Mouse (Mus musculus): ENCODE data around the gene Ano1. TPM values are rescaled to one million over a fixed set of nuclear protein-coding genes. Genes with fewer than 3 reads are reported as not detected.

Ano1 gene
- polyA plus RNA-seq, 1 experiment from 2014 or later, result 9.7 TPM

DNA sequence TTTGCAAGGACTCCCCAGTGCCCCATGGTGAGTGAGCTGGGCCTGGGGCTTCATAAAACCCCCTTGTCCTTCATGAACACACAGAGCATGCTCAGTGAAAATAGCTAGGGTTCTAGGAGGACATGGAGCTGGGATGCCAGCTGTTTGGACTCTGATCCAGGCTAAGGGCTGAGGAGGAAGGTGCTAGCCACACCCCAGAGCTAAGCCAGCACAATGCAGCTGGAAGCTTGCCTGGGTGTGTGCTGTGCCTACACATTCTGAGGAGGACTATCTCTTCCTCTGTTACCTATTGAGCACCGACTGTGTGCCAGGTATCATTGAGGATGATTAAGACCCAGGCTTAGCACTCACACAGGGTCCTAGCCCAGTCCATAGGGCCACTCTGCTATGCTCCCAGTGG is 30.6 kb upstream of the Ano1 start:
- no peak overlapping the region for H3K9ac ChIP-seq
- 84% methylated on average over 1 of the region's 1 CpGs for WGBS
- H3K9me3 ChIP-seq, result no peaks in the 10 kb centered on the region
- ATAC-seq (ENCODE audit: insufficient number of reproducible peaks, low FRiP score, low TSS enrichment, low read depth), result no peak
- no peak overlapping the region for H3K4me2 ChIP-seq
- no peak overlapping the region for H3K27ac ChIP-seq
- no peaks in the 10 kb centered on the region for H3K36me3 ChIP-seq
- no peaks in the 10 kb centered on the region for H3K4me1 ChIP-seq
- H3K4me3 ChIP-seq, result no peak overlapping the region
- 0 out of 2 replicates have a peak, but pooled peaks cover 3% of the 10 kb centered on the region for H3K27me3 ChIP-seq

DNA sequence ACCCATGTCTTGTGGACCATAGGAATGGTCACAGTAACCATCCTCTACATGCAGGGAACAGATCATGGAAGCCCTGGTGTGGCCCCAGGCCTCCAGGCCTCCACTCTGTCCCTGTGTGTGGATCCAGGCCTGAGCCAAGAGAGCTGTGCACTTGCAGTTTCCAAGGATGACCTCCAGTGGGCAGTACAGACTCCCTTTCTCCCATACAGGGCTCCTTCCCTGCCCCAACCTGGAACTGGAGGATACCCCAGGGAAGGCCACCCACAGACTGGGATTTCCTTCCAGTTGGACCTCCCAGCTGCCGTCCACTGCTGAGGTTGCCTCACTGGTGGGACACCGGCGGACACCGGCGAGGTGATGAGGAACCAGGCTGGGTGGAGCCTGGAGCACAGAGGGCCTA is 29.6 kb upstream of the Ano1 start:
- Histone ChIP-seq H3K4me3 (no peak overlapping the region), H3K27me3 (no peaks in the 10 kb centered on the region), H3K36me3 (no peaks in the 10 kb centered on the region), H3K27ac (no peak overlapping the region), H3K9me3 (no peaks in the 10 kb centered on the region), H3K4me2 (no peak overlapping the region), H3K9ac (no peak overlapping the region), H3K4me1 (no peaks in the 10 kb centered on the region)
- no peak for ATAC-seq (ENCODE audit: insufficient number of reproducible peaks, low FRiP score, low TSS enrichment, low read depth)
- 45% methylated on average over 5 of the region's 5 CpGs for WGBS

DNA sequence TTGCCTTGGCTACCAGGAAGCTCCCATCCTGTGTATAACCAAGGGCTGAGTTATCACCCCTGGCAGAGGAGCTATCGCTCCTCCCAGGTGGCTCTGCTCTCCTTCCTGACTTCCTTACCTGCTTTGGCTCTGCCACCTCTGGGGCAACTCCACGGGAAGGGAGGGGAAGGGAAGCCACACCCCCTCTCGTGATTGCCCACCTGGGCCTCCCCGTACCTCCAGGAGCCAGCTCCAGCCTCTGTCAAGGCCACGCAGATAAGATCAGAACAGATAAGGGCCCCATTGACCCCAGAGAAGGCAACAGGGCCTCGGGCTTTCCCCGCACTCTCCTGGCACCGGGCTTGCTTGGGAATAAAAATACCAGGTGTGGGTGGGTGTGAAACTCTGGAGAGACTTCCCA is 28.4 kb upstream of the Ano1 start:
- H3K9me3 ChIP-seq, result no peaks in the 10 kb centered on the region
- no peak overlapping the region for H3K27ac ChIP-seq
- no peak overlapping the region for H3K4me2 ChIP-seq
- H3K9ac ChIP-seq, result no peak overlapping the region
- 61% methylated on average over 8 of the region's 8 CpGs for WGBS
- H3K36me3 ChIP-seq, result no peaks in the 10 kb centered on the region
- H3K4me1 ChIP-seq, result 0 out of 2 replicates have a peak, but pooled peaks cover 6% of the 10 kb centered on the region
- H3K4me3 ChIP-seq, result no peak overlapping the region
- no peak for ATAC-seq (ENCODE audit: insufficient number of reproducible peaks, low FRiP score, low TSS enrichment, low read depth)
- no peaks in the 10 kb centered on the region for H3K27me3 ChIP-seq

DNA sequence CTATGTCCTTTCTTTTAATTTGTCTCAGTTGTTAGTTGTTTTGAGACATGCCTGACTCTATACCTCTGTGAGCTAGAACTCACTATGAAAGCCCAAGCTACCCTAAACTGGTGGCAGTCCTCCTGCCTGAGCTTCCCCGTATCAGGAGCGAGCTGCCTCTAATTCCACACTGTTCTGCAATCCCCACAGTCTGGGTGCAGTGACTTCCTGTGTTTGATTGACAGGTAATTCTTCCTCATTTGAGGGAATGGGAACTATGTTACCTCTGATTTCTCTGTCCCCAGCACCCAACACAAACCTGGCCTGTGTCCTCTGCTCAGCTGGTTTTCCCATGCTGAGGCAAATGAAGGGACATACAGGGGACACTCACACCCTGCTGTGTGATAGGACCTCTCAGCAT is 27.9 kb upstream of the Ano1 start:
- Histone ChIP-seq H3K9ac (no peak overlapping the region), H3K4me3 (no peak overlapping the region), H3K9me3 (no peaks in the 10 kb centered on the region), H3K27me3 (no peaks in the 10 kb centered on the region), H3K27ac (no peak overlapping the region), H3K4me2 (no peak overlapping the region), H3K36me3 (no peaks in the 10 kb centered on the region), H3K4me1 (0 out of 2 replicates have a peak, but pooled peaks cover 6% of the 10 kb centered on the region)
- 74% methylated on average over 2 of the region's 2 CpGs for WGBS
- ATAC-seq (ENCODE audit: insufficient number of reproducible peaks, low FRiP score, low TSS enrichment, low read depth), result no peak

DNA sequence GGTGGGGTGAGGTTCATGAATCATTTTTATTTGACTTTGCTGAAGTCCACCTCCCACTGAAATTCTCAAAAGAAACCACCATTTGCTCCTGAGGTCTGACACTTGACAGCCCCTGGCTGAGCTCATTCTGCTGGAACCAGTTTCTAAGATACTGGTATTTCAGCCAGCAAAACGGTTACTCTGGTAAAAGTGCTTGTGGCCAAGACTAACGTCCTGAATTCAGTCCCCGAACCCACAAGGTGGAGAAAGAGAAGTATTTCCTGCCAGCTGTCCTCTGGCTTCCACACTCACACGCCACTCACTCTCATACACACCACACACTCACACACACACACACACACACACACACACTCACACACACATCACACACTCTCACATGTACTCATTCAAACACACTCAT is 26.0 kb upstream of the Ano1 start:
- Histone ChIP-seq H3K9ac (no peak overlapping the region), H3K4me1 (0 out of 2 replicates have a peak, but pooled peaks cover 6% of the 10 kb centered on the region), H3K36me3 (no peaks in the 10 kb centered on the region), H3K4me3 (no peak overlapping the region), H3K4me2 (no peak overlapping the region), H3K9me3 (no peaks in the 10 kb centered on the region), H3K27me3 (no peaks in the 10 kb centered on the region), H3K27ac (no peak overlapping the region)
- ATAC-seq (ENCODE audit: insufficient number of reproducible peaks, low FRiP score, low TSS enrichment, low read depth), result no peak
- 38% methylated on average over 4 of the region's 4 CpGs for WGBS

DNA sequence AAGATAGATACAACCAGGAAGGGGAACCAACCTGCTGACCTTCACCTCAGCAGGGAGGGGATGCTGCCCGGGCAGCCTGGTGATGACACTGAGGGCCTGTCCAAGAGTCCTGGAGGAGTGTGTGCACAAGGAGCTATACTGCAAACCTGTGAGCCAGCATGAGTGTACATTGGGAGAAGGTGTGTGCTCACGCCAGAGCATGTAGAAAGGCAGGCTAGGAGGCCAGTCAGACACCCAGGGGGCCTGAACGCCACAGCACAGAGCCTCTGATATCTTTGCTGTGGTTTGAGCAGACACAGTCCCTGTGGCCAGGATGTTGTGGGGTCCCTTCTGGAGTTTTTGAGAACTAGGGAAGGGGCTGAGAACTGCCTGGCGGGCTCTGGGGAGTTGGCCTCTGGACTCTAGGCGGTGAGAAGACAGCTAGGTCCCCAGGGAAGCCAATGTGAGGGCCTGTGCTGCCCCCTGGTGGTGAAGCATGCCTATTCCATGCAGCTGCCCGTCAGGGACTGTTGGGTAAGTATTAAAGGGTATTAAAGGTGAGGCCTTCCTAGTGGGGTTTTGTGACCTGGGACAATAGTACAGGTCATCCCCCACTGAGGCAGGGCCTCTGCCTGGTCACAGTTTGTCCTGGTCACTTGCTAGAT is 24.2 kb upstream of the Ano1 start:
- Histone ChIP-seq H3K27me3 (no peaks in the 10 kb centered on the region), H3K9me3 (no peaks in the 10 kb centered on the region), H3K4me2 (no peak overlapping the region), H3K4me1 (0 out of 2 replicates have a peak, but pooled peaks cover 6% of the 10 kb centered on the region), H3K9ac (no peak overlapping the region), H3K27ac (no peak overlapping the region), H3K4me3 (no peak overlapping the region), H3K36me3 (no peaks in the 10 kb centered on the region)
- ATAC-seq (ENCODE audit: insufficient number of reproducible peaks, low FRiP score, low TSS enrichment, low read depth), result no peak
- 34% methylated on average over 6 of the region's 6 CpGs for WGBS

DNA sequence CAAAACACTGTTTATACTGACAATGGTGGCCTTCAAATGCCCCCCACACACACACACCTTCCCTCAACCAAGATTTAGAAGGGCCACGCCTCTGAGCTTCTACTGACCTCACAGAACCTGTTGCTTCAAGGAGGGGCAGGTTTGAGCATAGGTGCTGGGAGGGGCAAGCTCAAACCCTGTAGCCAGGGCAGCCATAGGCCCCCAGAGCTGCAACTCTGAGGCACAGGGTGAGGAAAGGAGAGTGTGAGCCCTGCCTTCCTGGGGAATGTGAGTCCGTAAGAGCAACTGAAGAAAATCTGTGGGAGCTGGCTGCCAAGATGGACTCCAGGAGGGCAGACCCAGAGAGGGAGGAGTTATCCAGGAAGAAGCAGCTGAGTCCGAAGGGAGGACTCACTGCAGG is 23.4 kb upstream of the Ano1 start:
- Histone ChIP-seq H3K4me3 (no peak overlapping the region), H3K4me1 (peaks cover 9% of the 10 kb centered on the region; the same call in 1 of the 2 replicates), H3K4me2 (no peak overlapping the region), H3K9me3 (no peaks in the 10 kb centered on the region), H3K9ac (no peak overlapping the region), H3K36me3 (no peaks in the 10 kb centered on the region), H3K27me3 (no peaks in the 10 kb centered on the region), H3K27ac (no peak overlapping the region)
- WGBS, result 67% methylated on average over 3 of the region's 3 CpGs
- no peak for ATAC-seq (ENCODE audit: insufficient number of reproducible peaks, low FRiP score, low TSS enrichment, low read depth)

DNA sequence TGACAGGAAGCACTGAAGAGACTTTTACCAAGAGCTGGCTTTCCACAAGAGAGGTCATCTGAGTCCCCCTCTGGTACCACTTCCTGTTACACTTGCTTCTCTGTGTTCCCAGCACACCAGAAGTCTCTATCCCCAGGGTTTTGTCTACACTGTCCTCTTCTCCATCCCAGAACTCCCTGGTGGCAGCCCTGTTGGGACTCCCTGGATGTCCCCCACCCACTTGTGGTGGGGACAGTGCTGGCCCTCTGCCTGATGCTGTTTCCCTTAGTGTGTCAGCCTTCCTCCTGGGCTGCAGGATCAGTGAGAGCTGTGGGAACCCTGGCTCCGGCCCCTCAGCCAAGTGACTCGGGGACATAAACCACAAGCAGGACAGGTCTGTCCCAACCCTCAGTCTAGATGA is 22.5 kb upstream of the Ano1 start:
- H3K27ac ChIP-seq, result no peak overlapping the region
- H3K4me2 ChIP-seq, result no peak overlapping the region
- ATAC-seq (ENCODE audit: insufficient number of reproducible peaks, low FRiP score, low TSS enrichment, low read depth), result no peak

DNA sequence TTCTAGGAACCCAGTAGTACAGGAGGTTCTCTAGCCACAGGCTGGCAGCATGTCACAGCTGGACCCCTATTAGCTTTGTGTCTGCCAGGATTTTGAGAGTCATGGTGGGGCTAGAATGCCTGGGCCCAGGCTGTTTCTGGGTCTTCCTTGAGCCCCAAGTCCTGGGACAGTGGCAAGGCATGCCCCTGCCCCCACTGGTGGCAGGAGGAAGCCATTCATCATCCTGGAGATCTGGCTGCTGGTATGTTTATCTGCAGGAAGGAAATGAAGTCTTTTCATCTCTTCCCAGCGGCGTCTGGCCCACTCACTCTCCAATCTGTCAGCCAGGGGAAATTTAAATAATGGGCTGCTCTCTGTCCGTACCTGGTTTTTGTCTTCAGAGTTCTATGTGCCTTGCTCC is 18.3 kb upstream of the Ano1 start:
- Histone ChIP-seq H3K4me3 (no peak overlapping the region), H3K4me1 (peaks cover 14% of the 10 kb centered on the region), H3K36me3 (no peaks in the 10 kb centered on the region), H3K9me3 (no peaks in the 10 kb centered on the region), H3K9ac (no peak overlapping the region), H3K4me2 (no peak overlapping the region), H3K27me3 (no peaks in the 10 kb centered on the region), H3K27ac (no peak overlapping the region)
- no peak for ATAC-seq (ENCODE audit: insufficient number of reproducible peaks, low FRiP score, low TSS enrichment, low read depth)
- WGBS, result 13% methylated on average over 3 of the region's 3 CpGs

More for the DNA sequence above, 22.5 kb upstream of the Ano1 start:
- Histone ChIP-seq H3K36me3 (no peaks in the 10 kb centered on the region), H3K9me3 (no peaks in the 10 kb centered on the region), H3K9ac (no peak overlapping the region), H3K4me3 (no peak overlapping the region), H3K4me1 (peaks cover 18% of the 10 kb centered on the region), H3K27me3 (no peaks in the 10 kb centered on the region)
- 72% methylated on average over 2 of the region's 2 CpGs for WGBS

DNA sequence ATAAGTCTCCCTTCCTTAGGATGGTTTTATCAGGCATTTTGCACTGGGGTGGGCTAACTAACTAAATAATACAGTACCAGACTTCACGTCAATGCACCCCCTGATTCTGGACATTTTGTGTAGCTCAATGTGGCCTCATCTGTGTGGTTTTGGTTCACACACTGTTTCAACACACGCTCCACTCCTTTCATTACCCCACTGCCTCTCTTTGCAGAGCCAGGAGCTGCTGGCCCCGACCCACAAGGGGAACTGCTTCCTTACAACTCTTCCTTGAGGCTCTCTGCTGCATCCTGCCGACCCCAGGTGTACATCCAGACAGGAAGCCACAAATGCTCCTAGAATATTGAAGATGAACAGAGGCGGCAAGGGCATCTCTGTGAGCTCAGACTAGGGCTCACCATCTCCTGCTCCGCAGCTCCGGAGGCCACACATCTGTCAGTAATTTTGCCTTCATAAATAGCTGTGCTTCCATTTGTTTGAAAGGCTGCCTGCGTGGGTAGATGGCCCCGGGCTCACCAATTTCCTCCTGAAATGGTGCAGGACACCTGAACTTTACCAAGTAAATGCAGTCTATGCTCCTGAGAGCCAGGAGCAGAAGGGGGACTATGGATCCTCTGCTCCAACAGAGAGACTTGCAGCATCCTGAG is 17.8 kb upstream of the Ano1 start:
- Histone ChIP-seq H3K27me3 (no peaks in the 10 kb centered on the region), H3K27ac (no peak overlapping the region), H3K4me2 (no peak overlapping the region), H3K4me1 (peaks cover 14% of the 10 kb centered on the region), H3K36me3 (no peaks in the 10 kb centered on the region), H3K9me3 (no peaks in the 10 kb centered on the region), H3K4me3 (no peak overlapping the region), H3K9ac (no peak overlapping the region)
- ATAC-seq (ENCODE audit: insufficient number of reproducible peaks, low FRiP score, low TSS enrichment, low read depth), result no peak
- 21% methylated on average over 9 of the region's 9 CpGs for WGBS

DNA sequence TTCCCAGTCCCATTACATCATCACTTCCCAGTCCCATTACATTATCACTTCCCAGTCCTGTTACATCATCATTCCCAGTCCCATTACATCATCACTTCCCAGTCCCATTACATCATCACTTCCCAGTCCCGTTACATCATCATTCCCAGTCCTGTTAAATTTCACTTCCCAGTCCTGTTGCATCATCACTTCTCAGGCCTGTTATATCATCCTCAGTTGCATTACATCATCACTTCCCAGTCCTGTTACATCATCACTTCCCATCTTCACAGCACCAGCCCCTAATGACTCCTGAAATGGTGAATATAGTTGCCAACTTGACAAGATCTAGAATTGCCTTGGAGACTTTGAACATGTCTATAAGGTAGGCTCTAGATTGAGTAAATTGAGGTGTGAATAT is 17.1 kb upstream of the Ano1 start:
- Histone ChIP-seq H3K4me1 (peaks cover 14% of the 10 kb centered on the region), H3K27ac (no peak overlapping the region), H3K4me2 (no peak overlapping the region), H3K9ac (no peak overlapping the region), H3K9me3 (no peaks in the 10 kb centered on the region), H3K4me3 (no peak overlapping the region), H3K27me3 (no peaks in the 10 kb centered on the region), H3K36me3 (no peaks in the 10 kb centered on the region)
- WGBS, result 88% methylated on average over 1 of the region's 1 CpGs
- no peak for ATAC-seq (ENCODE audit: insufficient number of reproducible peaks, low FRiP score, low TSS enrichment, low read depth)

DNA sequence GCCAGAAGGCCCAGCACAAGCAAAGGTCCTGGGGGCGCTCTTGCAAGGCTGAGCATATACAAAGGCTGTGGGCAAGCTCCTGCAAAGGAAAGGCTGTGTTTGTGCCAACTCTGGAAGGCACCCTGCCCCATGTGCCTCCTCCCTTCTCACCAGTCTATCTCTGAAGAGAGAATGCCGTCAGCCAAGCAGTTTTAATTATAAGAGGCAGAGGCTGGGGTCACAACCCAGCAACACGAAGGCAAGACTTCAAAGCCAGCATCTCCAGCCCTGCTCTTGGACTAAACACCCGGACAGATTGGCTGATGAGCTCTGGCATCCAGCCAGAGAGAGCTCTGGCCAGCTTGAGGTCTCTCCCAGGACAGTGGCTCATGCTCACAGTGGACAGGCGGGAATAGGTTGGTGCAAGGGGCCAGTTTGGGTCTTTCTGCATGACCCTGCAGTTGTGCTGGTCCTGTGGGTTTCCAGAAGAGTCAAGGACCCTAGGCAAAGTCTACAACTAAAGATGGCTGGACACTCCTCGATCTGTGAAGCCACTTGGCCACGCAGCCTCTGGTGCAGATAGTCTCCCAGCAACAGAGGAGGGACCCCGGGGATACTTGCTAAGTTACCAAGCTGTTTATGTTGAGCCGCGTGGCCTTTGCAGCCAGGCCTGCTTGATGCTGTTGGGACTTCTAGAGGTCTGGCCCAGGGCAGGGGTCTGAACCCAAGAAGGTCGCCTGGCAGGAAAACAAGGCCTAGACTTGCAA is 12.9 kb upstream of the Ano1 start:
- Histone ChIP-seq H3K4me3 (no peak overlapping the region), H3K27ac (no peak overlapping the region), H3K36me3 (no peaks in the 10 kb centered on the region), H3K27me3 (no peaks in the 10 kb centered on the region), H3K9ac (no peak overlapping the region), H3K9me3 (no peaks in the 10 kb centered on the region), H3K4me1 (peaks cover 8% of the 10 kb centered on the region), H3K4me2 (no peak overlapping the region)
- no peak for ATAC-seq (ENCODE audit: insufficient number of reproducible peaks, low FRiP score, low TSS enrichment, low read depth)
- 72% methylated on average over 11 of the region's 11 CpGs for WGBS

Data from limb, embryonic 15.5 days (tissue).